Mouse (Mus musculus) ES-E14 (cell line): ENCODE results near the gene Dlgap5.

Experiments
- HCFC1 ChIP-seq: IDR thresholded peaks from 2 replicates; pipeline ENCODE4 v1.6.1; 2012; ENCODE audit warnings: low read length, inconsistent platforms, borderline replicate concordance; ENCODE audit not compliant: insufficient read depth
- MAFK ChIP-seq: IDR thresholded peaks from 2 replicates; pipeline ENCODE4 v1.6.1; 2014; ENCODE audit warnings: mild to moderate bottlenecking, low read depth, low read length, inconsistent platforms; ENCODE audit not compliant: insufficient read depth
- ZC3H11A ChIP-seq: IDR thresholded peaks from 2 replicates; pipeline ENCODE4 v1.6.1; 2012; ENCODE audit warnings: low read depth, mild to moderate bottlenecking, inconsistent platforms, low read length, borderline replicate concordance
- ZNF384 ChIP-seq: IDR thresholded peaks from 2 replicates; pipeline ENCODE4 v1.6.1; 2012; ENCODE audit warnings: low read depth, low read length, inconsistent platforms

DNA sequence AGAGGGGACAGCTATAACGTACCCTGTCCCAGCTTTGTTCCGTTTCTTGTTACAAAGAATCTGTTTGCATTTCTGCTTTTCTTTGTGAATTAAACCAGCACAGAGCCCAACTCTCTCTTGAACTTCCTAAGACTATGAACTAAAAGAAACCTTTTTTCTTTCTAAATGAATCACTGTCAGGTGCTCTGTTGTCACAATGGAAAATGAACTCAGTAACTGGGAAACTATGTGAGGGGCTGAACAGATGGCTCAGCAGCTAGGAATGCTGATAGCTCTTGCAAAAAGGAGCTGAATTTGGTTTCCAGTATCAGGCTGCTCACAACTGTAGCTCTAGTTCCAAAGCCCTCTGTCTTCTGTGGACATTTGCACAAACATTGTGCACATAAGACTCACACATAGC is 67.2 kb downstream of the Dlgap5 start:
- TF ChIP-seq ZC3H11A: no peak
- no peak for TF ChIP-seq HCFC1
- no peak for TF ChIP-seq ZNF384
- TF ChIP-seq MAFK: no peak
